Mouse (Mus musculus) CD4-positive naive resting alpha-beta T cell, adult 76 days (primary cell): ENCODE measurements around the gene Arid5a. TPM values are rescaled to one million over a fixed set of nuclear protein-coding genes. Genes with fewer than 3 reads are reported as not detected.

Experiments
- total RNA-seq: library from RNA; stranded (reverse); gene quantifications from one replicate; pipeline ENCODE4 v1.2.4, GENCODE M21; 2023

Arid5a gene
- 906 TPM for total RNA-seq

DNA sequence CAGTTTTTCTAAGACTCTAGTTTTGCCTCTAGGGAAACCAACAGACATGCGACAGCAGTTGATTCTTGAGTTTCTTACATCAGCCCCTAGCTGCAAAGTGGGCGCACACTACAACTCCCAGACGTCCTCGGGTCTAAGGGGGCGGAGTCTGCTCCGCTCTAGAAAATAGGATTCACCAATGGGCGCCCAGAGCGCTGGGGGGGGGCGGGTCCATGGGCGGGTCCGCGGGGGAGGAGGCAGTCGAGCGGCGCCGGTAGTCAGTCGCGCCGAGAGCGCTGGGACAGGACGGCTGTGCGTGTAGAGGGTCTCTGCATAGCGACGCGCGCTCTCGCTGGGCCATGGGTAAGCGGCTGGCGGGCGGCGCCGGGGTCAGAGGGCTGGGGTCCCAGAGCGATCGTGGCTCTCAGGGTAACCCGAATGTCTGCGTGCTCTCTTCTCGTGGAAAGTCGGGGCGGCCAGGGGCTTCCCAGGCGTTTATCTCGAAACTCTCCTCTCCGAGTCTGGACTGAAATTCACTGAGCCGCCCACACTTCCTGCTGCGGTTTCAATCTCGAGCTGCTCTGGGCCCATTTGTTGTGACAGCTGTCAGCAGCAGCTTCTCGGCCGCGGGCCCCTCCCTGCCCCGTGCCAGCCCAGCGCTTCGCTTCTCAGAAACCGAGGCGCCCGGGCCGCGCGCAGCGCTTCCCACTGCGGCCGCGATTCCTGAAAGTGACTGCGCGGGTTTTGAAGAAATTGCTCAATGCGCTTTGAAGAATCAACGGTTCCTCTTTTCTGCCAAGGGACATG, at the start of gene Arid5a:
Gene Arid5a, plus strand, starts transcription at position 239 of the 786 bp plus-strand sequence.

DNA sequence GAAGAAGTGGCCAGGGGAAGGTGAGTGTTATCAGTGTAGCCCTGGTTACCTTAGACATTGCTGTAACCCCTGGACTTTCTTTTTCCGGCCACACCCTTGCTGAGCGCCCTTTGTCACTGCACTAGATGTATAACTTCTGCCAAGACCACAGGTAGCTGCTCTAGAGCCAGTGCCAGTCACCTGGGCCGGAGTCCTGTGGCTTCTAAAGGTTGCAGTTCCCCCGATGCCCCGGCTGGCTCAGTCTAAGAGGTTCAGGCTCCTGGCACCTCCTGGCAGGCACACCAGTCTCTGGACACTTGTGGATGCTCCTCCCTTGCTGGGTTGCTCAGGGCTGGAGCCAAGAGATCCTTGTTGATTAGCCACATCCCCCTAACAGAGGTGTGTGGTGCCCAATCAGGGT, 33.1 kb upstream of the Arid5a start, which contains the start of gene Neurl3:
Gene Neurl3, minus strand, starts transcription at position 225 of the 400 bp plus-strand sequence.

DNA sequence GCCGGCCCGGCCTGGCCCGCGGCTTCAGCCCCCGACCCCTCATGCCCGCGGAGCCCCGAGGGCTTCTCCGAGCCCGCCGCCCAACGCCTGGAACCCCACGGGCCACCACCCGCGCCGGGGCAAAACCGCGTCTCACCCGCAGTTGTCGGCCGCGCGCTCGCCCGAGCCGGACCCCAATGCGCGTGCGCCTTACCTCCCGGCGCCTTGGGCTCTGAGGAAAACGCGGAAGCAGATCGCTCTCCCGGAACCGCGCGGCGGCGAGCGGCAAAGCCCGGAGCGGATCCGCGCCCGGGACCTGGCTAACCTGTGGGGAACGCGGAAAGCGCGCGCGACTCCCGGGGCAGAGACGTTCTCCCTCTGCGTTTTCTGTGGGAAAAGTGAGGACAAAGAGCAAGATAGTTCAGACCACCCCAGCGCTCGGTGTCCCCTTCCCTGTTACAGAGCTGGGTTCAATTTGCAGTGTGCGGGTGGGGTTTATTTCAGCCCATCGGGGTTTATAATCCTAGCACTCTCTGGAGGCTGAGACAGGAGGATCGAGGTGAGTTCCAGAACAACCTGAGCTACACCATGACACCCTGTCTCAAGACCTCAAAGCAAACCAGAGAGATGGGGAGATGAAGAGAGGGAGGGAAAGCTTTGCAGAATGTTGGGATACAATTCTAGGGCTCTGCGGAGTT, 61.6 kb downstream of the Arid5a start, which contains the start of gene Kansl3:
Gene Kansl3, minus strand, starts transcription at position 213 of the 677 bp plus-strand sequence.

DNA sequence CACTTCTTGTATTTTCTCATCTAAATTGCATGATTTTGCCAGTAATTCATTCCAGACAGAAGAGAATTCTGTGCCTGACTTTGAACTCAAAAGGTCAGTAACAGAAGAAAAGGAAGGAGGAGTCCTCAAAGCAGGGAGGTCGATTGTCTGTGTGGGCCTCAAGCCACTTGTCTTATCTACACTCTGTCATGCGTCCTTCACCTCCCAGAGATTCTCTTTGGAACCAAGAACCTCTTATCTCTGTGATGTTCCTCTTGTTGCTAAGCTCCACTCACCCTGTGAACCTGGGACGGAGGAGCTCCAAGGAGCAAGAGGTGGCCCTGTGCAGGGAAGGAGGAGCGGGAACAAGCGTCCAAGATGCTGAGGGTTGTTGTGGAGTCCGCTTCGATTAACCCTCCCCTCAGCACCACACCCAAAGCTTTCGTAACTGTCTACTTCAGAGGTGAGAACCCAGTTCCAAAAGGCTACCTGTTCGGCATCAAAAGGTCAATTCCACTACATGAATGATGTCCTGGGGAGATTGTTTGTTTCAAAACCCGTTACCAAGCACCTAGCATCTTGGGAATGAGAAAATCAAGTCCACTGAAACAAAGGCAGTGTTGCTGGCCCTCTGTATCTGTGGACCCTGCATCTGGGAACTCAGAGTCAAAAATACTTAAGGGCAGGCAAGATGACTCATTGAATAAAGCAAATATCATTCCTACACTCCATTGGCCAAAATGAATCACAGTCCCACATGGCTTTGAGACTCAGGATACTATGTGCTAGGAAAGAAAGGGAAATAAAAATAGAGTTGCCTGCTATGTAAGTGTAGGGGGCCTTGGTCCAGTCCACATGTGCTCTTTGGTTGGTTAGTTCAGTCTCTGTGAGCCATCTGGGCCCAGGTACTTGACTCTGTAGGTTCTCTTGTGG, 64.7 kb downstream of the Arid5a start, which contains the start of gene Fer1l5:
Gene Fer1l5, plus strand, starts transcription at position 358 of the 912 bp plus-strand sequence.

Other genes starting within 250 kb of the Arid5a start
- 41.7 TPM for gene Hs6st1, start 239.3 kb upstream of the Arid5a start, total RNA-seq
- gene Uggt1, start 63.0 kb upstream of the Arid5a start, total RNA-seq = 120 TPM
- gene Neurl3, start 33.1 kb upstream of the Arid5a start, total RNA-seq = 149 TPM
- 104 TPM for gene Kansl3, start 61.4 kb downstream of the Arid5a start, total RNA-seq
- not detected for gene Fer1l5, start 64.6 kb downstream of the Arid5a start, total RNA-seq
- 24.4 TPM for gene Lman2l, start 137.5 kb downstream of the Arid5a start, total RNA-seq
- 24.2 TPM for gene Cnnm4, start 163.9 kb downstream of the Arid5a start, total RNA-seq
- 39.4 TPM for gene Cnnm3, start 204.1 kb downstream of the Arid5a start, total RNA-seq
- 22.4 TPM for gene Ankrd23, start 229.2 kb downstream of the Arid5a start, total RNA-seq
- not detected for gene Gm42417, start 231.7 kb downstream of the Arid5a start, total RNA-seq
- gene Ankrd39, start 239.7 kb downstream of the Arid5a start, total RNA-seq = 22.5 TPM